Mouse (Mus musculus): Measurements from ENCODE around the gene Cth. TPM values are rescaled to one million over a fixed set of nuclear protein-coding genes. Genes with fewer than 3 reads are reported as not detected.

Gene Cth
- not detected for total RNA-seq (2023)

GRCm38 (mm10) chr3:157924692-157925328 lies at the start of gene Cth:
Cth (minus strand) TSS chr3:157925077.

GRCm38 (mm10) chr3:157946843-157947358 lies 22.0 kb upstream of the Cth start, which contains the start of gene Ankrd13c:
Ankrd13c (plus strand) TSS chr3:157947239.

Other genes with a start within 250 kb of the Cth start
- 10 to 100 TPM; 42.6 to 47.0 TPM for gene Ankrd13c, start 22.2 kb upstream of the Cth start, total RNA-seq (2023)
- gene Srsf11, start 111.6 kb upstream of the Cth start, total RNA-seq (2023) = 100 to 1,000 TPM; 136 to 158 TPM
- gene Lrrc40, start 111.6 kb upstream of the Cth start, total RNA-seq (2023) = 10 to 100 TPM; 12.5 to 14.5 TPM